Mouse (Mus musculus) CD4-positive, CD25-positive, alpha-beta regulatory T cell, adult 2 months (primary cell): ENCODE results near the gene Tmcc1.

Experiments
- DNase-seq: peaks from one replicate; pipeline ENCODE4 v3.0.0-alpha.2; 2012; ENCODE audit warnings: low read depth, low spot score

The Tmcc1 gene

GRCm38 (mm10) chr6:115973139-115973875, 220.0 kb downstream of the Tmcc1 start:
- DNase-seq, result no peak

GRCm38 (mm10) chr6:115972083-115972764, 221.1 kb downstream of the Tmcc1 start:
- no peak for DNase-seq

GRCm38 (mm10) chr6:115971273-115972060, 221.8 kb downstream of the Tmcc1 start:
- no peak for DNase-seq

GRCm38 (mm10) chr6:115969952-115970351, 223.3 kb downstream of the Tmcc1 start:
- DNase-seq, result no peak

- DNase-seq, result no peak
Observed at GRCm38 (mm10) chr6:115969103-115969502, 224.2 kb downstream of the Tmcc1 start.

GRCm38 (mm10) chr6:115968700-115969099, 224.6 kb downstream of the Tmcc1 start:
- DNase-seq, result no peak
